Mouse (Mus musculus): ENCODE results near the gene Olfr328. TPM values are rescaled to one million over a fixed set of nuclear protein-coding genes. Genes with fewer than 3 reads are reported as not detected.

The Olfr328 gene
- polyA plus RNA-seq, 1 experiment from 2014 or later, result not detected

DNA sequence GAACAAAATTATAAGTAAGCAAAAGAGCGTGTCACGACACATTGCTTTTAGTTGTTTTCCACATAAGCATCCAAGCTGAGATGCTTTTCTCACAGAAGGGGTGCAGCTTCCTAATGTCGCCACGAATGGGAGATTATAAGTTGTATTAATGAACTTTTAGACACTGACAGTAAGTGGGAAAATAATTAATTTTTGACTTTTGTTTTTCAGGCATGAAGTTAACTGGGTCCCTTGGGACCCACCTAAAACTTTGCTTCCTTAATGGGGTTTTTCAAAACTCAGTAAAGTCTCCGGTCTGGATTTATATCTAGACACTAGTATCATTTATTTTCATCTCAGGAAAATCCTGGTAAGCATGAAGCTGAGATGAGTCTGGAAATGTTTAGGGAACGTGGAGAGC, 39.4 kb upstream of the Olfr328 start, which contains the start of gene Olfr324:
TSS of gene Olfr324 (plus strand) at position 301 of the 400 bp plus-strand sequence.
- Histone ChIP-seq H3K9me3 (ENCODE audit: control insufficient read depth) (no peaks in the 10 kb centered on the region), H3K4me1 (replicated peaks; ENCODE audit: control insufficient read depth, insufficient read depth, low read length) (no peaks in the 10 kb centered on the region), H3K27ac (ENCODE audit: low read depth, low read length) (no peak within 1 kb of the TSS), H3K9ac (ENCODE audit: low read depth, low read length) (no peak within 1 kb of the TSS), H3K4me3 (ENCODE audit: low read depth, low read length) (no peak within 1 kb of the TSS), H3K4me2 (replicated peaks; ENCODE audit: low read depth) (no peak within 1 kb of the TSS), H3K36me3 (ENCODE audit: control insufficient read depth, insufficient read depth) (no peaks in the 10 kb centered on the region), H3K27me3 (replicated peaks; ENCODE audit: control insufficient read depth, insufficient read depth, low read length) (peaks cover 41% of the 10 kb centered on the region)
- WGBS, result 82% methylated on average over 6 of the region's 6 CpGs
- no peak for ATAC-seq
- TF ChIP-seq CTCF (IDR thresholded peaks at IDR 0.05; ENCODE audit: low read depth), result no peak

DNA sequence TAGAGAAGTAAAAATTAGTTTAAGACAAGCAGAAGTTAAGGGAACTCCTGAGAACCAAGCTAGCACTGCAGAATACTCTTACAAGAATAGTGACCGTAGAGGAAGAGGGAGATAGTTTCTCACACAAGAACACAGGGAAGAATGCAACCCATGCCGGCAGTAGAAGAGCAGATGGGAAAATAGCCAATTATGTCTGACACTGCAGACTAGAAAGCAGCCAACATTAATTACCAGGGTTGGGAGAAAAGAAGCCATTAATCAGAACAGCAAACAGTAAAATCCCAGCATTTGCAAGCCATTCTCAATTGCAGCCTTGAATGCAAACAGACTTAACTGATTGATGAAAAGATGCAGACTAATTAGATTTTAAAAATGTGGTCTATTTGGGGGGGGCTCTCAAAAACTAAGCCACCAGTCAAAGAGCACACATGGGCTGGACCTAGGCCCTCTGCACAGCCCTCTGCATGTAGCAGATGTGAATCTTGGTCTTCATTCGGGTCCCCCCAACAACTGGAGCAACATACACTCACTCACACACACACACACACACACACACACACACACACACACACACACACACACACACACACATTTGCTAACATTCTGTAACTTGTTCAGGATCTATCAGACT, 33.3 kb upstream of the Olfr328 start:
- TF ChIP-seq CTCF (IDR thresholded peaks at IDR 0.05; ENCODE audit: low read depth), result no peak
- WGBS, result 66% methylated on average over 3 of the region's 3 CpGs

DNA sequence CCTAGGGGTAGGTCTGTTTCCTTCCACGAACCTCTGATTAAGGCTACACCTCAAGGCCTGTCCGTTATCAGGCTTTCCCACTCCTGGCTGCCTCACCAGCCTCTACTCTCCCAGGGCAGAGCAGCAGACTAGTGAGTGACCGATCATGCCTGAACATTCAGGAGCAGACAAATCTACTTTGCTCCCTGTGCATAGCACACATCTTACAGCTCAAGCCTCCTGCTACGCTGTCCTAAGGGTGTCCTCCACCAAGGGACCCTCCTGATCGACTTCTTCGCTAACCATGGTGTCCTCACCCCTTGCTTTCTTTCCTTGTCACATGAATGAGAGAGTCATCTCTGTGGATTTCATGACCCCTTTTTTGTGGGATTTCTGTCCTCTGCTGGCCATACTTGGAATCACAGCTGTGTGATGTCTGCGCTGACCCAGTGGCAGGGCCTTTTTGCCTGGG, 32.5 kb upstream of the Olfr328 start:
- H3K27ac ChIP-seq (ENCODE audit: low read depth, low read length), result no peak overlapping the region
- H3K27me3 ChIP-seq (replicated peaks; ENCODE audit: control insufficient read depth, insufficient read depth, low read length), result peaks cover 17% of the 10 kb centered on the region; the same call in 1 of the 2 replicates
- peak; percentile 81 for TF ChIP-seq CTCF (IDR thresholded peaks at IDR 0.05; ENCODE audit: low read depth)
- no peak overlapping the region for H3K4me3 ChIP-seq (ENCODE audit: low read depth, low read length)
- H3K4me1 ChIP-seq (replicated peaks; ENCODE audit: control insufficient read depth, insufficient read depth, low read length), result no peaks in the 10 kb centered on the region
- H3K4me2 ChIP-seq (replicated peaks; ENCODE audit: low read depth), result no peak overlapping the region
- no peak overlapping the region for H3K9ac ChIP-seq (ENCODE audit: low read depth, low read length)
- H3K36me3 ChIP-seq (ENCODE audit: control insufficient read depth, insufficient read depth), result no peaks in the 10 kb centered on the region
- no peak for ATAC-seq
- no peaks in the 10 kb centered on the region for H3K9me3 ChIP-seq (ENCODE audit: control insufficient read depth)
- WGBS, result 72% methylated on average over 7 of the region's 7 CpGs

More for the DNA sequence above, 33.3 kb upstream of the Olfr328 start:
- Histone ChIP-seq H3K4me2 (replicated peaks; ENCODE audit: low read depth) (no peak overlapping the region), H3K4me1 (replicated peaks; ENCODE audit: control insufficient read depth, insufficient read depth, low read length) (no peaks in the 10 kb centered on the region), H3K27ac (ENCODE audit: low read depth, low read length) (no peak overlapping the region), H3K9ac (ENCODE audit: low read depth, low read length) (no peak overlapping the region), H3K9me3 (ENCODE audit: control insufficient read depth) (no peaks in the 10 kb centered on the region), H3K4me3 (ENCODE audit: low read depth, low read length) (no peak overlapping the region), H3K27me3 (replicated peaks; ENCODE audit: control insufficient read depth, insufficient read depth, low read length) (peaks cover 23% of the 10 kb centered on the region), H3K36me3 (ENCODE audit: control insufficient read depth, insufficient read depth) (no peaks in the 10 kb centered on the region)
- ATAC-seq, result no peak

DNA sequence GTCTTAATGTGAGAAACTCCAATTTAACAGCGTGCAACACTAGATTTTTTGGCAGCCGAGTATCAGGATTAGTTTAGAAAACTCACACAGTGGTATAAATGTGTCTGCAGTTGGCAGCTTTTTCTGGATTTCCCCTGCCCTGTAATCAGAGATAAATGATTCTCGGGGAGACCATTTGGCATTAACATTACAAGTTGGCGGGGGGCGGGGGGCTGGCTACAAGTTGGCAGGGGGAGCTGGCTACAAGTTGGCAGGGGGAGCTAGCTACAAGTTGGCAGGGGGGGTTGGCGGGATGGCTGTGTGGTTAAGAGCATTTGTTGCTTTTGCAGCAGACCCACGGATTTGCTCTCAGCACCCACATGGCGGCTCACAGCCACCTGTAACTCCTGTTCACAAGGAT, 23.2 kb upstream of the Olfr328 start:
- Histone ChIP-seq H3K9ac (ENCODE audit: low read depth, low read length) (no peak overlapping the region), H3K27ac (ENCODE audit: low read depth, low read length) (no peak overlapping the region), H3K27me3 (replicated peaks; ENCODE audit: control insufficient read depth, insufficient read depth, low read length) (peaks cover 7% of the 10 kb centered on the region; the same call in 1 of the 2 replicates), H3K36me3 (ENCODE audit: control insufficient read depth, insufficient read depth) (no peaks in the 10 kb centered on the region), H3K9me3 (ENCODE audit: control insufficient read depth) (no peaks in the 10 kb centered on the region), H3K4me1 (replicated peaks; ENCODE audit: control insufficient read depth, insufficient read depth, low read length) (no peaks in the 10 kb centered on the region), H3K4me2 (replicated peaks; ENCODE audit: low read depth) (no peak overlapping the region), H3K4me3 (ENCODE audit: low read depth, low read length) (no peak overlapping the region)
- TF ChIP-seq CTCF (IDR thresholded peaks at IDR 0.05; ENCODE audit: low read depth), result no peak
- WGBS, result 80% methylated on average over 8 of the region's 8 CpGs
- no peak for ATAC-seq

DNA sequence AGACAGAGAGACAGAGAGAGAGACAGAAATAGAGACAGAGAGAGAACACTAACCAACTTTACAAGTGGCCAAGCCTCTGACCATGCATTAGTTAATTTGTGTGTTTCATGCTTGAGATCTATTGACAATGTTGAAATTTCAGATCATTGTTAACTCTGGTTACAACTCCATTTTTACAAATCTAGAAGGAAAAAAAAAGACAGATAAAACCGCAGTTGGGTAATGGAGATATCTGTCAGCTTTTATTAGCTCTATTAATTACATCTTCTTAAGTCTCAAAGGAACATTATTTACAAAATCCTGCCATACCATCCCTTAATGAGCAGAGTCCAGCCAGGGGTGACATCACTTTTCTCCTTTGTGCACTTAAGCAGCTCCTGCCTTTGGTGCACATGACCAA, 22.0 kb upstream of the Olfr328 start, which contains the start of gene Olfr325:
TSS of gene Olfr325 (plus strand) at position 301 of the 400 bp plus-strand sequence.
- H3K27me3 ChIP-seq (replicated peaks; ENCODE audit: control insufficient read depth, insufficient read depth, low read length), result peaks cover 7% of the 10 kb centered on the region; the same call in 1 of the 2 replicates
- H3K36me3 ChIP-seq (ENCODE audit: control insufficient read depth, insufficient read depth), result no peaks in the 10 kb centered on the region
- no peak within 1 kb of the TSS for H3K4me2 ChIP-seq (replicated peaks; ENCODE audit: low read depth)
- TF ChIP-seq CTCF (IDR thresholded peaks at IDR 0.05; ENCODE audit: low read depth), result no peak
- H3K4me3 ChIP-seq (ENCODE audit: low read depth, low read length), result no peak within 1 kb of the TSS
- no peak within 1 kb of the TSS for H3K27ac ChIP-seq (ENCODE audit: low read depth, low read length)
- WGBS, result 49% methylated on average over 1 of the region's 1 CpGs
- no peak for ATAC-seq
- H3K4me1 ChIP-seq (replicated peaks; ENCODE audit: control insufficient read depth, insufficient read depth, low read length), result no peaks in the 10 kb centered on the region
- H3K9me3 ChIP-seq (ENCODE audit: control insufficient read depth), result no peaks in the 10 kb centered on the region
- no peak within 1 kb of the TSS for H3K9ac ChIP-seq (ENCODE audit: low read depth, low read length)

DNA sequence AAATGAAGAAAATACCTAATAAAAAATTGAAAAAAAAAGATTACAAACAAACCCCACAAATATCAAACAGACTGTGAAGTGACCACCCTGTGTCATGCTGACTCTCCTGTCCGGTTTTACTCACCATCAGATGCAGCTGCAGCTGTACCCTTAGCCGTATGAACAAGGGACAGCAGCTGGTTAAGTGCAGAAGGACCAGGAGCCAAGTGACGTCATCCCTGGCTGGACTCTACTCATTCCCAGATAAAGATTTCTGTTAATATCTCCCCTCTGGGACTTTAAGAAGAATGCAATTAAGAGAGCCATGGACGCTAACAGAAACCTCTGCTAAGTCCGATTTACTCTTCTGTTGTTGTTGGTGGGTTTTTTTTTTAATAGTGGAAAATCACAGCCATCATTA, 15.0 kb upstream of the Olfr328 start, which contains the start of gene Olfr224:
TSS of gene Olfr224 (minus strand) at position 149 of the 400 bp plus-strand sequence.
- Histone ChIP-seq H3K4me2 (replicated peaks; ENCODE audit: low read depth) (no peak within 1 kb of the TSS), H3K36me3 (ENCODE audit: control insufficient read depth, insufficient read depth) (no peaks in the 10 kb centered on the region), H3K27ac (ENCODE audit: low read depth, low read length) (no peak within 1 kb of the TSS), H3K9ac (ENCODE audit: low read depth, low read length) (no peak within 1 kb of the TSS), H3K4me1 (replicated peaks; ENCODE audit: control insufficient read depth, insufficient read depth, low read length) (no peaks in the 10 kb centered on the region), H3K27me3 (replicated peaks; ENCODE audit: control insufficient read depth, insufficient read depth, low read length) (no peaks in the 10 kb centered on the region), H3K9me3 (ENCODE audit: control insufficient read depth) (no peaks in the 10 kb centered on the region), H3K4me3 (ENCODE audit: low read depth, low read length) (no peak within 1 kb of the TSS)
- WGBS, result 67% methylated on average over 5 of the region's 5 CpGs
- no peak for TF ChIP-seq CTCF (IDR thresholded peaks at IDR 0.05; ENCODE audit: low read depth)
- ATAC-seq, result no peak
